In genomic region chr5:102419089-102419488, GRCm38 (mm10) we compare ENCODE assay signal across 9 mouse cellular contexts.
DNase-seq lines count a peak whose midpoint lies in the region; ATAC-seq and TF ChIP-seq lines count a peak whose summit lies in the region.
"Had no signal": no experiment of that assay in that cellular context is flagged by ENCODE, and none has a peak within 500 bp of the region (broad histone marks: within the 10 kb centered on the region; RNA-seq: fewer than 3 reads in every experiment).

No protein-coding gene starts in this region.

- H3K36me3 ChIP-seq in C2C12 (ENCODE audit: control insufficient read depth, insufficient read depth): no peaks in the 10 kb centered on the region
- H3K36me3 ChIP-seq: limb, embryonic 12.5 days had no signal

- TF ChIP-seq CTCF in C2C12 (IDR thresholded peaks at IDR 0.05; ENCODE audit: control insufficient read depth, insufficient read depth, insufficient read length): peak; percentile 5
- peak; percentile 19; the same call in 1 of the 2 replicates for TF ChIP-seq CTCF in lung, adult 2 months (IDR thresholded peaks at IDR 0.05; ENCODE audit: insufficient read depth, low read length)

- no peaks in the 10 kb centered on the region for H3K27me3 ChIP-seq in C2C12 (ENCODE audit: control insufficient read depth, insufficient read depth, insufficient read length)
- H3K27me3 ChIP-seq: limb, embryonic 12.5 days had no signal

- no peak for ATAC-seq in inflammation-experienced regulatory T-cells, adult 6 months

- peak; percentile 6 to 23 for DNase-seq in heart, postnatal 10 days
- DNase-seq in heart, postnatal 36 days: no peak
- peak; percentile 25 for DNase-seq in c-Kit-positive CD71-negative TER-119-negative erythroid progenitor cells, embryonic 14.5 days (ENCODE audit: low read depth)
- no peak for DNase-seq in lung, adult 2 months
- peak; percentile 12 for DNase-seq in yolk sac, embryonic 10.5 days (ENCODE audit: low spot score)
- no peak for DNase-seq in left cerebral cortex, adult 8-10 months (ENCODE audit: low spot score in 2 of 2)

- H3ac ChIP-seq in C2C12 (ENCODE audit: control insufficient read depth, insufficient read length, low read depth): no peak overlapping the region

- 23% methylated on average over 1 of the region's 1 CpGs for WGBS in lung, adult 2 months

- no peaks in the 10 kb centered on the region for H3K4me1 ChIP-seq in lung, adult 2 months (ENCODE audit: control insufficient read depth, insufficient read depth, low read length)
- H3K4me1 ChIP-seq: limb, embryonic 12.5 days had no signal

- H3K79me3 ChIP-seq in C2C12 (ENCODE audit: low read depth): no peaks in the 10 kb centered on the region

- H3K4me3 ChIP-seq in C2C12 (ENCODE audit: insufficient read depth, poor library complexity, severe bottlenecking): no peak overlapping the region
- H3K4me3 ChIP-seq in lung, adult 2 months (replicated peaks; ENCODE audit: extremely low read depth, low read depth, low read length): no peak overlapping the region
- H3K4me3 ChIP-seq: limb, embryonic 12.5 days had no signal

- TF ChIP-seq POLR2A in lung, adult 2 months (IDR thresholded peaks at IDR 0.05; ENCODE audit: borderline replicate concordance, extremely low read depth, low read depth, low read length): no peak

- no peaks in the 10 kb centered on the region for H3K79me2 ChIP-seq in C2C12 (ENCODE audit: control insufficient read depth, insufficient read depth)

- intact Hi-C loops in heart, postnatal 10 days (cut with DNase I): no loop called here
- intact Hi-C loops in heart, postnatal 36 days (cut with DNase I): no loop called here

TF ChIP-seq in C2C12, 6 proteins besides CTCF, POLR2A, EP300 and RAD21:
- TF ChIP-seq CEBPB (IDR thresholded peaks at IDR 0.05; ENCODE audit: low read depth) (no peak), MYOD1 (IDR thresholded peaks at IDR 0.05; ENCODE audit: control insufficient read depth, insufficient read length, low read depth) (no peak), MAX (IDR thresholded peaks at IDR 0.05) (no peak), USF1 (IDR thresholded peaks at IDR 0.05; ENCODE audit: low read depth) (no peak), FOSL1 (IDR thresholded peaks at IDR 0.05; ENCODE audit: insufficient read depth, low read length, poor library complexity, severe bottlenecking) (no peak), MYOG (IDR thresholded peaks at IDR 0.05; ENCODE audit: control insufficient read depth, extremely low read depth, insufficient read length) (no peak)

Comparison
In these comparisons a context has a peak if more than half of its experiments do, and no peak if none do; other contexts are left out.
1. DNase-seq: peak in heart, postnatal 10 days (2 of 2), c-Kit-positive CD71-negative TER-119-negative erythroid progenitor cells, embryonic 14.5 days (single experiment) and yolk sac, embryonic 10.5 days (single experiment); none in heart, postnatal 36 days (0 of 2), lung, adult 2 months (single experiment) and left cerebral cortex, adult 8-10 months (0 of 2).